Mouse (Mus musculus) midbrain, postnatal 0 days (tissue): ENCODE data around the gene Zim1. TPM values are rescaled to one million over a fixed set of nuclear protein-coding genes. Genes with fewer than 3 reads are reported as not detected.

ENCODE experiments used
- ATAC-seq: fragments of 200-750 bp; cut with Nextera tagmentation; 2 replicates; pipeline ENCODE4 v1.8.0; 2017; ENCODE audit warnings: moderate number of reproducible peaks, mild to moderate bottlenecking, moderate TSS enrichment, moderate library complexity; ENCODE audit not compliant: low FRiP score
- DNase-seq: peaks from one replicate; pipeline ENCODE4 v3.0.0-alpha.2; 2015; ENCODE audit warnings: low spot score
- H3K27ac ChIP-seq: fragments of 300-500 bp; sonication (generic); 2 replicates; pipeline ENCODE4 v1.5.1; 2014; ENCODE audit warnings: low read depth, mild to moderate bottlenecking, low read length, mixed read lengths
- H3K27me3 ChIP-seq: fragments of 300-500 bp; sonication (generic); 2 replicates; pipeline ENCODE4 v1.6.1; 2014; ENCODE audit warnings: low read length, control low read depth, mixed read lengths; ENCODE audit not compliant: insufficient read depth
- H3K36me3 ChIP-seq: fragments of 300-500 bp; sonication (generic); 2 replicates; pipeline ENCODE4 v1.6.1; 2014; ENCODE audit warnings: low read length, control low read depth, mixed read lengths; ENCODE audit not compliant: insufficient read depth
- H3K4me1 ChIP-seq: fragments of 300-500 bp; sonication (generic); 2 replicates; pipeline ENCODE4 v1.6.1; 2014; ENCODE audit warnings: mild to moderate bottlenecking, control low read depth, antibody characterized with exemption, low read length, mixed read lengths; ENCODE audit not compliant: insufficient read depth
- H3K4me2 ChIP-seq: fragments of 300-500 bp; sonication (generic); 2 replicates; pipeline ENCODE4 v1.6.1; 2014; ENCODE audit warnings: low read depth, mild to moderate bottlenecking, low read length, mixed read lengths; ENCODE audit not compliant: poor library complexity, severe bottlenecking
- H3K4me3 ChIP-seq: fragments of 300-500 bp; sonication (generic); 2 replicates; pipeline ENCODE4 v1.5.1; 2014; ENCODE audit warnings: low read depth, mild to moderate bottlenecking, low read length, moderate library complexity
- H3K9ac ChIP-seq: fragments of 300-500 bp; sonication (generic); replicated peaks from 2 replicates; pipeline ENCODE4 v1.6.1; 2014; ENCODE audit warnings: mild to moderate bottlenecking, low read length, moderate library complexity, mixed read lengths; ENCODE audit not compliant: poor library complexity, severe bottlenecking
- H3K9me3 ChIP-seq: fragments of 300-500 bp; sonication (generic); 2 replicates; pipeline ENCODE4 v1.6.1; 2016; ENCODE audit warnings: low read length, control low read depth
- CTCF ChIP-seq: IDR thresholded peaks from 2 replicates; pipeline ENCODE4 v1.5.1; 2016; ENCODE audit warnings: antibody characterized with exemption, mild to moderate bottlenecking
- WGBS: fragments of 180-500 bp; shearing (Covaris S2); extraction: QIAGEN DNeasy Blood & Tissue Kit; methylation state at CpG from one replicate; pipeline ENCODE4 v1.1.7; 2014; 5-methylcytosine and 5-hydroxymethylcytosine counted together
- polyA plus RNA-seq: library from polyadenylated mRNA; unstranded; fragments of >200 nt; fragmentation: Nextera tagmentation; extraction: Ambion mirVana; gene quantifications from 2 replicates; pipeline ENCODE4 v1.2.1, GENCODE M21; 2015
- total RNA-seq: library from RNA; depleted of rRNA; stranded (reverse); fragments of >200 nt; gene quantifications from 2 replicates; pipeline ENCODE4 v1.2.3, GENCODE M21; 2014; rRNA removed

The Zim1 gene
- total and polyA plus RNA-seq, 2 experiments from 2014 or later: 10.0 to 32.8 TPM

GRCm38 (mm10) chr7:6645821-6646220 is 50.4 kb downstream of the Zim1 start:
- 86% methylated on average over 2 of the region's 3 CpGs for WGBS
- ATAC-seq: no peak
- Histone ChIP-seq H3K27ac (no peak overlapping the region), H3K4me1 (no peaks in the 10 kb centered on the region), H3K9me3 (0 out of 2 replicates have a peak, but pooled peaks cover 7% of the 10 kb centered on the region), H3K36me3 (no peaks in the 10 kb centered on the region), H3K4me3 (no peak overlapping the region), H3K4me2 (no peak overlapping the region), H3K27me3 (no peaks in the 10 kb centered on the region), H3K9ac (no peak overlapping the region)
- TF ChIP-seq CTCF: no peak
- DNase-seq: no peak

- WGBS: 92% methylated on average over 4 of the region's 4 CpGs
- no peak overlapping the region for H3K4me2 ChIP-seq
- no peak overlapping the region for H3K4me3 ChIP-seq
- no peak overlapping the region for H3K9ac ChIP-seq
- no peak for TF ChIP-seq CTCF
- no peak for ATAC-seq
- no peak for DNase-seq
- no peaks in the 10 kb centered on the region for H3K27me3 ChIP-seq
- H3K4me1 ChIP-seq: no peaks in the 10 kb centered on the region
- no peak overlapping the region for H3K27ac ChIP-seq
- H3K36me3 ChIP-seq: no peaks in the 10 kb centered on the region
- H3K9me3 ChIP-seq: peaks cover 15% of the 10 kb centered on the region; the same call in 1 of the 2 replicates
Measured at GRCm38 (mm10) chr7:6638076-6638475, 58.2 kb downstream of the Zim1 start.

- H3K36me3 ChIP-seq: no peaks in the 10 kb centered on the region
- no peaks in the 10 kb centered on the region for H3K27me3 ChIP-seq
- H3K4me2 ChIP-seq: no peak overlapping the region
- no peak for DNase-seq
- no peak for TF ChIP-seq CTCF
- no peak overlapping the region for H3K9ac ChIP-seq
- H3K4me3 ChIP-seq: no peak overlapping the region
- WGBS: 90% methylated on average over 4 of the region's 4 CpGs
- peaks cover 15% of the 10 kb centered on the region; the same call in 1 of the 2 replicates for H3K9me3 ChIP-seq
- no peak overlapping the region for H3K27ac ChIP-seq
- ATAC-seq: no peak
- H3K4me1 ChIP-seq: no peaks in the 10 kb centered on the region
Measured at GRCm38 (mm10) chr7:6636741-6637140, 59.5 kb downstream of the Zim1 start.

- Histone ChIP-seq H3K27me3 (no peaks in the 10 kb centered on the region), H3K36me3 (no peaks in the 10 kb centered on the region), H3K27ac (no peak overlapping the region), H3K4me3 (no peak overlapping the region), H3K9ac (no peak overlapping the region), H3K4me1 (no peaks in the 10 kb centered on the region), H3K9me3 (peaks cover 11% of the 10 kb centered on the region; the same call in 1 of the 2 replicates), H3K4me2 (no peak overlapping the region)
- TF ChIP-seq CTCF: no peak
- DNase-seq (no peak), ATAC-seq (no peak)
- 80% methylated on average over 3 of the region's 3 CpGs for WGBS
Measured at GRCm38 (mm10) chr7:6635831-6636230, 60.4 kb downstream of the Zim1 start.

Other genes starting within 250 kb of the Zim1 start
- gene Olfr1336, start 240.3 kb downstream of the Zim1 start, total RNA-seq: not detected in 2 replicates
- gene Olfr1336, start 240.3 kb downstream of the Zim1 start, polyA plus RNA-seq: not detected in 2 replicates
- not detected in 2 replicates for gene Olfr1346, start 229.3 kb downstream of the Zim1 start, total RNA-seq
- not detected in 2 replicates for gene Olfr1346, start 229.3 kb downstream of the Zim1 start, polyA plus RNA-seq
- not detected in 2 replicates for gene Olfr5, start 209.5 kb downstream of the Zim1 start, total RNA-seq
- not detected in 2 replicates for gene Olfr5, start 209.5 kb downstream of the Zim1 start, polyA plus RNA-seq
- not detected in 2 replicates for gene Olfr1347, start 196.7 kb downstream of the Zim1 start, total RNA-seq
- gene Olfr1347, start 196.7 kb downstream of the Zim1 start, polyA plus RNA-seq: not detected in 2 replicates
- gene Olfr1348, start 187.7 kb downstream of the Zim1 start, total RNA-seq: not detected in 2 replicates
- not detected in 2 replicates for gene Olfr1348, start 187.7 kb downstream of the Zim1 start, polyA plus RNA-seq
- not detected in 2 replicates for gene Olfr1349, start 173.5 kb downstream of the Zim1 start, total RNA-seq
- not detected in 2 replicates for gene Olfr1349, start 173.5 kb downstream of the Zim1 start, polyA plus RNA-seq
- gene Olfr1350, start 131.6 kb downstream of the Zim1 start, total RNA-seq: not detected in 2 replicates
- not detected in 2 replicates for gene Olfr1350, start 131.6 kb downstream of the Zim1 start, polyA plus RNA-seq
- 150 and 171 TPM in 2 replicates for gene Peg3, start 34.0 kb upstream of the Zim1 start, total RNA-seq
- 74.5 and 92.9 TPM in 2 replicates for gene Peg3, start 34.0 kb upstream of the Zim1 start, polyA plus RNA-seq
- 101 and 117 TPM in 2 replicates for gene Usp29, start 34.1 kb upstream of the Zim1 start, total RNA-seq
- gene Usp29, start 34.1 kb upstream of the Zim1 start, polyA plus RNA-seq: 33.2 and 43.3 TPM in 2 replicates